Mouse (Mus musculus) Patski (cell line): ENCODE measurements around the gene Hoxd12. TPM values are rescaled to one million over a fixed set of nuclear protein-coding genes. Genes with fewer than 3 reads are reported as not detected.

ENCODE experiments used
- ATAC-seq: fragments of 100-300 bp; one replicate; pipeline ENCODE4 v1.8.0; 2021
- CTCF ChIA-PET: fragments of 350-600 bp; sonication (Branson Sonifier 250); formaldehyde crosslinking; loops from one replicate; lab custom pipeline; 2022; ENCODE audit warnings: inconsistent platforms; lab: Charles Lee
- POLR2A ChIA-PET: fragments of 350-600 bp; sonication (Branson Sonifier 250); formaldehyde crosslinking; loops from one replicate; lab custom pipeline; 2022; ENCODE audit warnings: antibody characterized with exemption, inconsistent platforms; lab: Charles Lee
- DNase-seq: peaks from one replicate; pipeline ENCODE4 v3.0.0-alpha.2; 2011; ENCODE audit warnings: low read depth, low spot score
- H3K27me3 ChIP-seq: fragments of 371-371 bp; one replicate; pipeline ENCODE4 v1.5.1; 2021
- CTCF ChIP-seq: fragments of 100-300 bp; IDR thresholded peaks from one replicate; pipeline ENCODE4 v1.5.1; 2021
- in situ Hi-C: fragments of 300-500 bp; cut with MboI; formaldehyde crosslinking; loops from 3 replicates; pipeline ENCODE4 v1.11.1; 2018; ENCODE audit warnings: low pct_unique_long_range_greater_than_20kb, mixed read lengths
- polyA plus RNA-seq: library from polyadenylated mRNA; unstranded; gene quantifications from one replicate; pipeline ENCODE4 v1.2.3, GENCODE M21; 2021

Gene Hoxd12
- polyA plus RNA-seq, 1 experiment from 2014 or later, result not detected

DNA sequence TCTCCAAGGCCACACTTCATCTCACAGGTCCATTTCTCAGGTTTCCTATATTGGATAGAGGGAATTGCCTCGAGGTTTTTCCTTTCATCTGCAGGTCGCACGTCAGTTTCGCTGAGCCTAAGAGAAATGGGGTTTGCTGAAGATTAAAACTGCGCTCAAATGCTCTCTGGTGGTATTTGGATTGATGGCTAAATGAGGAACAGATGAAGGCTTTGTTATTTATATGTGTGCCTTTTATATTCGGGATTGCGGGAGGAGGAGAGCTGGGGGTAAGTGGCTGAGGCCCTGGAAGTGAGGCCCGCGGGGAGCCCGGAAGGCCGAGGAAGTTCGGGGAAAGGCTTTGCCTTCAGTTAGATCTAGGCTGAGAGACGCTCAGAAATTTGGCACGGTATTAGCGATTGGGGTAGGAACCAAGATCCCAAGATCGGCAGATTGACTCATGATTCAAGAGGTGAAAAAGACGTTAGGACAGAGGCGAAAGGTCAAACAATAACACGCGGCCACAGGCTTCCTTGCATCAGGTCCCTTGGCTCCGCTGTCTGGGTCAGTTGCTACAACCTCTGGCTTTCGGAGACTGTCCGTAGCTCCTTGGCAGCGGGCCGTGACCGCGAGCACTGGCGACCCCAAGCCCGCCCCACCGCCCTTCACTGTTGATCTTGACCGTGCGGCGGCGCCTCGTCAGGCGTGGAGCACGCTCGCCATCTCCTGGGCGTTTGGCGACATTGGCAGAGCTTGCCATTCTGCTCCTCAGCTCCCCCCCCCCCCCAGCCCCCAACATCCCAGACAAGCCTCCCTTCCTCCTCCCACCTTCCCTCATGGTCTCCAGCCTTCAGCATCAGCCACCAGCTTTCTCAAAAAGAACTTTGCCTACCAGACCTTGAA, 2.1 kb upstream of the Hoxd12 start:
- ChIA-PET CTCF (interaction anchor here (0.6 to 0.8 kb wide), 2 partner anchors 9 to 689 kb away, joined by 3 read pairs; no protein-coding TSS in a partner anchor), POLR2A (interaction anchor here (0.6 kb wide), 1 partner anchor 478 kb away, joined by 3 read pairs; no protein-coding TSS in a partner anchor)
- DNase-seq (no peak), ATAC-seq (no peak)
- TF ChIP-seq CTCF, result no peak
- peaks cover 31% of the 10 kb centered on the region for H3K27me3 ChIP-seq
- in situ Hi-C loops, result loop anchor here (25.0 kb wide), 2 partner anchors 885 to 1110 kb away; partner anchors contain the start of gene Chn1

DNA sequence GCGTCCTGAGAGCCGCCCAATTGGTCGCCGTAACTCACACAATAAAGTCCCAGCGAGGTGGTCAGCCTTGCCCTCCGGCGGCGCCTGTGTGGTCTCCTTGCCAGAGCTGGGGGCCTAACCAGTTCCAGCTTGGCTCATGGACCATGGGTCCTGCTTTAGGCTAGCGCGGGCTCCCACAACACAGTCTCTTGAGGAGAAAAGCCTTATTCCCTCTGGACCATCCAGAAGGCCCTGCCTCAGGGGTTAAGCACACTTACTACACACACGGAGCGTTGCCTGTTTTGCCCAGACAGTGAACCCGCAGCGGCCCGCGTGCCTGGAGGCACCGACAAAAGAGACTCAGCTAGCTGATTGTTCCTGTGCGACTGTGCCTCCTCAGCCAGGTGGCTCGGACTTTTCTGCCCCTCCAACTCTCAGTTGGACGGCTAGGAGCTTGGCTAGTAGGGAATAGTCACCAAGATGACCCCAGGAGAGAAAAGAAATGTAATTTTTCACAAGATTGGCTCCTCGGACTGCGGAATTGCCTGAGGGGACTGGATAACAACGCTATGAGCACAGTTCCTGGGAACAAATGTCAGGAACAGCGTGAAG, 883 bp upstream of the Hoxd12 start:
- CTCF ChIA-PET, result no interaction called here
- ATAC-seq, result no peak
- in situ Hi-C loops, result loop anchor here (25.0 kb wide), 2 partner anchors 887 to 1112 kb away; partner anchors contain the start of gene Chn1
- DNase-seq, result no peak
- no peak for TF ChIP-seq CTCF
- POLR2A ChIA-PET, result no interaction called here
- peaks cover 33% of the 10 kb centered on the region for H3K27me3 ChIP-seq

DNA sequence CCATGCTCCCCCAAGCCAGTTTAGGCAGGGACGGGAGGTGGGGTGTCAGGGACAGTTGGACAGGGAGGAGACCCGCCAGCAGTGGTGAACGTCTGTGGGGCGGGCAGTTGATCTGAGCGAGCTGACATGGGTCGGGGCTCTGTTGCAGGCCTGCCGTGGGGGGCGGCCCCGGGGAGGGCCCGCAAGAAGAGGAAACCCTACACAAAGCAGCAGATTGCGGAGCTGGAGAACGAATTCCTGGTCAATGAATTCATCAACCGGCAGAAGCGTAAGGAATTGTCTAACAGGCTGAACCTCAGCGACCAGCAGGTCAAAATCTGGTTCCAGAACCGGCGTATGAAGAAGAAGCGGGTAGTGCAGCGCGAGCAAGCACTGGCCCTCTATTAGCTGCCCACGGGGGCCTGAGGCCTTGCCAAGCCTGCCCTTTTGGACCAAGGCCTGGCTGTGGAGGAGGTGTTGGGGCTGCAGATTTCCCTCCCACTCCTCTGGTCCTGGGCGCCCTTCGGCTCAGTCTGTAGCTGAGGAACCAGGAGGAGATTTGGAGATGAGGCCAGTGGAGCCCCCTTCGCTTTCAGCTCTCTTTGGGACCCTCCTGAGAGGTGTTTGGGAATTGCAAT, 961 bp downstream of the Hoxd12 start:
- in situ Hi-C loops, result loop anchor here (25.0 kb wide), 1 partner anchor 1087 kb away; no protein-coding TSS in a partner anchor
- peaks cover 25% of the 10 kb centered on the region for H3K27me3 ChIP-seq
- CTCF ChIA-PET, result no interaction called here
- DNase-seq (no peak), ATAC-seq (no peak)
- TF ChIP-seq CTCF, result no peak
- POLR2A ChIA-PET, result no interaction called here

DNA sequence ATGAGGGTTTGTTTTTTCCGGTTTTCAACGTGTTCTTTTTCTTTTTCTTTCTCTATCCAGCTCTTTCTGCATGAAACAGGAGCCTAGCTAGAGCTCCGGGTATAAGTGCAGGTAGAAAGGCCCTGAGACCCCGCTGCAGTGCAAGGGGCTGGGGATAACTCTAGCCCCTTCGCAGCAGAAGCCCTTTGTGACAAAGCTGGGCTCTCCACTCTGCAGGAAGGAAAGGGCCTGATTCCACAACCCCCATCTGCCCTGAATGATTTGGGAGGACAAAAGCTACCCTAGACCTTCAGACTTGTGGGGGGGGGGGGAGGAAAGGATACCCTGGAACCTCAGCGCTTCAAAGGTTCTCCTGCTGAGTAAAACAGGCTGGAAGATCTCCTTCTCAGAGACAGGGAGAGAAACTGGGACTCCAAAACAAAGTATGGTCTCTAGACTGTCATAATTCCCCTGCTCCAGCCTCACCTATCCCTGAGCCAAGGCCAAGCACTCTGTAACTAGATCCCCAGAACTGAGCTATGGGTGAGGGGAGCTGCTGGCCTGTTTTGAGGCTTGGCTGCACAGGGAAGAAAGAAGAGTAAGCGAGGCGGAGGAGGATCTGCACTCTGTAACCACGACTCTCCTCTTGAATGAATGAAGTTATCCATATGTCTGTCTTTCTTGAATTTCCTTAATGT, 1.7 kb downstream of the Hoxd12 start:
- in situ Hi-C loops, result loop anchor here (25.0 kb wide), 1 partner anchor 1086 kb away; no protein-coding TSS in a partner anchor
- TF ChIP-seq CTCF, result no peak
- ChIA-PET POLR2A (interaction anchor here (0.7 kb wide), 1 partner anchor 1555 kb away, joined by 3 read pairs; no protein-coding TSS in a partner anchor), CTCF (interaction anchor here (1.6 kb wide), 1 partner anchor 10 kb away, joined by 6 read pairs; no protein-coding TSS in a partner anchor)
- H3K27me3 ChIP-seq, result peaks cover 25% of the 10 kb centered on the region
- ATAC-seq, result no peak
- no peak for DNase-seq

DNA sequence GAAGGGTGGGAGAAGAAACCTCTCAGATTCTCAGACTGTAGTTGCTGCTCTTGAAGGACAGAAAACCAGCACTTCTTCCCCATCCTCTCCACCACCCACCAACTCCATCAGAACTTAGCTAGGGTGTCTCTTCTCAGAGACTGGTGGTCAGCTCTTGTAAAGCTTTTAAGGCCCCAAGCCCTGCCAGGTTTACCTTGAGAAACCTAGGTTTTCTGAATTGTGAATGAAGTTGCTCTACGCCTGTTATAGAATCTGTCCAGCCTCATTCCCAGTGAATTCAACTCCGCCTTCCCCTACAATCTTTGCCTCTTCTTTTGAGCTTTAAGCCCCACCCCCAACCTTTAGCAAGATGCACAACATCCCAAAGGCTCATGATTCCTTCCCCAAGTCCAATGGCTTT, 2.3 kb downstream of the Hoxd12 start:
- TF ChIP-seq CTCF, result no peak
- ATAC-seq (no peak), DNase-seq (no peak)
- CTCF ChIA-PET, result interaction anchor here (1.2 to 1.6 kb wide), 2 partner anchors 9 to 13 kb away, joined by 4 to 6 read pairs; no protein-coding TSS in a partner anchor
- peaks cover 26% of the 10 kb centered on the region for H3K27me3 ChIP-seq
- in situ Hi-C loops, result loop anchor here (25.0 kb wide), 1 partner anchor 1085 kb away; no protein-coding TSS in a partner anchor
- POLR2A ChIA-PET, result interaction anchor here (0.7 kb wide), 1 partner anchor 1554 kb away, joined by 3 read pairs; no protein-coding TSS in a partner anchor

DNA sequence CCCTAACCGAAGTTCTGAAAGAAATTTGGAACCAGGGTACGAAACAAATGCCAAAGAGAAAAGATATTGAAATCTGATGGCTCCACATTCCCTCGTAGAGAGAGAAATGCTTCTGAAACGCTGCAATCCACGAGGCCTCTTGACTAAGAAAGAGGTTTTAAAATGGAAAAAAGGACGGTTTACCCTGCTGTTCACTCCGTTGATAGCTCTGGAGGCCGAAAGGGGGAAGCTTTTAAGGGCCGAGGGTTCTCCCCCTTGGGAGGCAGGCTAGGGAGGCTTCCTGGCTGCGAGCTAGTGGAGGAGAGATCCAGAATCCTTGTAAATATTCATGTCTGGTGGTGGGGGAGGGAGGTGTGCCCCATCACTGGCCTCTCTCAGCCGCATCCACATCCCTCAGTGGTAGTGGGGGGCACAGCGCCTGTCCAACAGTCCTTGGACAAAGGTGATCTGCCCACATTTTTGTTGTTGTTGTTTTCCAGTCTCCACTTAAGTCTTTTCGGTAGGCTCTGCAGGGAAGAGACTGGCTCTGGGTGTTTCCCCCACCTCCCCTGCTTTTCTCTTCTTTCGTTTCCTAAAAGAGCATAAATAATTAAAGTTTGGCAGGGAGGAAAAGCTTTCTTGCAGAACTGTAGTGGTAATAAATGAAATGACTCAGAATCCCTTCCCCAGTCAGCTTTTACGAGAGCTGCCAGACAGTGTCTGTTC, 4.2 kb downstream of the Hoxd12 start, which contains the start of gene Hoxd11:
Gene Hoxd11 (plus strand): TSS at position 667 of the 705 bp plus-strand sequence.
- ATAC-seq (no peak), DNase-seq (no peak)
- CTCF ChIA-PET, result no interaction called here
- peaks cover 37% of the 10 kb centered on the region for H3K27me3 ChIP-seq
- no peak for TF ChIP-seq CTCF
- in situ Hi-C loops, result loop anchor here (25.0 kb wide), 1 partner anchor 1083 kb away; no protein-coding TSS in a partner anchor
- POLR2A ChIA-PET, result no interaction called here

DNA sequence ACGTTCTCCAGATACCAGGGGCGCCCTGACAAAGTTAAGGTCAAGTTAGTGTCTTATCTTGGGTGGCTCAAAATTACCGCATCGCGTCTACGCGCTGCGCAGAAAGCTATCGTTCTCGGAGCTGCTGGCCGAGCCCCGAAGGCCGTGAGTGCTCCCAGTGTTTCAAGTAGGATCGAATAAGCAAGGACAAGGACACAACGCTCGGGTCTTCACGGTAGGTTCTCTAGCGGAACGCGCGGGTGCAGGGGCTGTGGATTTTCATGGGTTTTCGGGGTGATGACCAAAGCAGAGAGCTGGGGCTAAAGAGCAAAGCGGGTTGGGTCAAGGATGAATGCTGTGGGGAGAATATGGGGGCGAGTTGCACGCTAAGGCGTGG, 4.8 kb downstream of the Hoxd12 start:
- POLR2A ChIA-PET, result no interaction called here
- peaks cover 42% of the 10 kb centered on the region for H3K27me3 ChIP-seq
- TF ChIP-seq CTCF, result no peak

DNA sequence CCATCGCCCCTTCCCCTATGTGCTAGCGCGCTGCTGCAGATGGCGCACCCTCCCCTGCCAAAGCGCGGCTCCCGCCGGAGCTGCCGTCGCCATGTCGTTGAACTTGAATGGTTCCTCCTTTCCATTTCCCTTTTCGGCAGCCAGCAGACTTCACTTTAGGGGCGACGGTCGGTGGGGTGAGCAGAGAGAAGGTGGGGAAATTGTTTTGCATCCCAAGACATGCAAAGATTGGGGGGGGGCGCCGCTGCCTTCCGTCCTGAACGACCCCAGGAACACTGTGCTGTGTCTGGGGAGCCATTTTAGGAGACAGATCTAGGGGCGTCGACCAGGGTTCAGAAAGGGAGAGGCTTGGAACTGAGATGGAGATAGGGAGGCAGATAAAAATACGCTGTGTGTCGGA, 5.2 kb downstream of the Hoxd12 start:
- CTCF ChIA-PET, result no interaction called here
- in situ Hi-C loops, result loop anchor here (25.0 kb wide), 1 partner anchor 1082 kb away; no protein-coding TSS in a partner anchor
- TF ChIP-seq CTCF, result no peak
- POLR2A ChIA-PET, result no interaction called here
- H3K27me3 ChIP-seq, result peaks cover 42% of the 10 kb centered on the region
- ATAC-seq, result no peak
- DNase-seq, result no peak

More for the DNA sequence above, 4.8 kb downstream of the Hoxd12 start:
- ATAC-seq (no peak), DNase-seq (no peak)
- in situ Hi-C loops, result loop anchor here (25.0 kb wide), 1 partner anchor 1083 kb away; no protein-coding TSS in a partner anchor
- CTCF ChIA-PET, result no interaction called here
